Mouse (Mus musculus) embryonic stem cell, embryonic (primary cell): Measurements from ENCODE around the gene Tfip11.

Source experiments
- CTCF ChIA-PET, 4 experiments: fragments of 300-600 bp in 2 of 4; fragments of 350-600 bp in 2 of 4; sonication (Branson Sonifier 250); formaldehyde crosslinking; loops; one replicate each; lab custom pipeline; 2022; ENCODE audit warnings: inconsistent platforms in 2 of 4; lab: Charles Lee
- POLR2A ChIA-PET, 4 experiments: fragments of 300-600 bp in 2 of 4; fragments of 350-600 bp in 2 of 4; sonication (Branson Sonifier 250); formaldehyde crosslinking; loops; one replicate each; lab custom pipeline; 2022; ENCODE audit warnings: antibody characterized with exemption in 4 of 4, inconsistent platforms in 1 of 4; lab: Charles Lee

Gene Tfip11

DNA sequence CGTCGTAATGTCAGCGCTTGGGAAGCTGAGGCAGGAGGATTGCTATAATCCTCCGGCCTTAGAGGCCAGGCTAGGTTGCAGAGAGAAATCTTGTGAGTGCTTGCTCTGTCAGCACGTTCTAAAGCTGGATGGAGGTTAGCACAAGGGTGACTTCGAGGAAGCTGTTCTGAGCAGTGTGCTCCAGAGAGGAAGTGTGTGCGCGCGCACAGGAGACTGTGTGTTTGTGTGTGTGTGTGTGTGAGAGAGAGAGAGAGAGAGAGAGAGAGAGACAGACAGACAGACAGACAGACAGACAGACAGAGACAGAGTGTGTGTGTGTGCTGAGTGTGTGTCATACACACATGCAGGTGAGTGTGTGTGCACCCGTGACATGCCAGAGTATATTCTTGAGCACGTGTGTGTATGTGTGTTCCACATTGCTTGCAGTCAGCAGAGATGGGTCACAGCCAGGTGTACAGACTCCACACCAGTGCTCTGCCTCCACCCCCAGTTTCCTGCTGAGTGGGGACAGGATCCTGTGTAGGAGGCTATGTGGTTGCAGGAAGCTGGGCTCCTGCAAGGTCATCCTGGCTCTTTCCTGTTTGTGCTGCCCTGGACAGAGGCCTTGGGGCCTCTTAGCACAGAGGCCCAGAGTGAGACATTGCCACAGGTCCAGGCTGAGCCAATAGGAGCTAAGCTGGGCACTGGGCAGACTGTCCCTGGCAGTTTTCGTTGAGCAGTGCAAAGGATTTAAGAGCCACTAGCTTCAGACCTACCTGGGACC, 27.8 kb upstream of the Tfip11 start:
- POLR2A ChIA-PET, result interaction anchor here in 3 of 4 experiments (0.6 to 5.4 kb wide), 8 partner anchors 11 to 22 kb away, joined by 3 to 18 read pairs (median 4); partner anchors contain the start of gene Tpst2 (in 3 of the 3)
- CTCF ChIA-PET, result interaction anchor here in 1 of 4 experiments (1.0 kb wide), 1 partner anchor 10 kb away, joined by 3 read pairs; no protein-coding TSS in a partner anchor

- ChIA-PET CTCF (no interaction called here), POLR2A (interaction anchor here in 2 of 4 experiments (0.8 to 5.4 kb wide), 8 partner anchors 9 to 23 kb away, joined by 3 to 18 read pairs (median 4); partner anchors contain the start of gene Tpst2 (in 1 of the 2))
These were observed 26.8 kb upstream of the Tfip11 start for GRCm38 (mm10) chr5:112299399-112299798.

GRCm38 (mm10) chr5:112300112-112300511, 26.0 kb upstream of the Tfip11 start:
- POLR2A ChIA-PET, result interaction anchor here in 2 of 4 experiments (0.6 to 5.4 kb wide), 8 partner anchors 8 to 53 kb away, joined by 3 to 18 read pairs (median 6); partner anchors contain the start of gene Tpst2 (in 1 of the 2)
- CTCF ChIA-PET, result no interaction called here

DNA sequence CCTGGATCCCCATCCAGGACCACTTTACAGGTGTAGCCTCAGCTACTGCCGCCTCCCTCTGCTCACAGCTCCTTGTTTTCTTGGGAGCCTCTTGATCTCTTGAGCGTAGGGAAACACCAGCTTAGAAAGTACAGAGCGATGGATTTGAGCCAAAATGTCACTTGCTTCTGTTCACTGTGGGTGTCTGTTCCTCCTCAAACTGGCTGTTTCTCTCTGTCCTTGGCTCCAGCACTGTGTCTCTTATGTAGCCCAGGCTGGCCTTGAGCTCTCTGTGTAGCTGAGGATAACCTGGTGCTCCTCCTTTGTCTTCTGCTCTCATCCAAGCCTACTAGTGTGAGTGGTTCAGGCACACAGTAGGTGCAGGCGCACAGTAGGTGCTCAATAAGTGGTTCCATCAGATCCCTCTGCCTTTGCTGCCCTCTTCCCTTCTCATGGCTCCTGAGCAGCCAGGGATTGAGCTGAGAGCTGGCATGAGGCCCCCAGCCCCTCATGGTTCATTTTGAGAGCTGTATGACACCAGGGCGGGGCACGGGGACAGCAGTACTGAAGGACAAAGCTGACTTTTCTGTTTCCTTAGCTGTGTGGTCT, 25.3 kb upstream of the Tfip11 start:
- CTCF ChIA-PET, result interaction anchor here in 2 of 4 experiments (0.9 to 1.4 kb wide), 3 partner anchors 17 to 88 kb away, joined by 3 to 5 read pairs (median 3); no protein-coding TSS in a partner anchor

DNA sequence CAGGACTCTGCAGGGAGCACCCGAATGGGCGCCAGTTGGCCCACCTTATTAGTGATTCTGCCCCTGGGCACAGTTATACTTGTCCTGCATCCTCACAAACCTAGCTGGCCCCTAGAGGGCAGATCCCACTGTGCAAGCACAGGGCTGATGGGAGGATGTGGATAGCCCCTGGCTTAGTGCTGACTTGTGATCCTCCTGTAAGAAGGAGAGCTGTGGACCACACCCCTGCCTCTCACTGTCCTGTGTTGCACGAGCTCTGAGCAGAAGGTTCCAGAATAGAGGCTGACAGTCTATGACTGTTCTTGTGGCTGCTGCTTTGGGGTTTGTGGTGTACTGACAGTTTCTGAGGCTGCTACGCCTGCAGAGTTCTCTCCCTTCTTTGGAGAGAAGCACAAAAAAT, 24.5 kb upstream of the Tfip11 start:
- ChIA-PET POLR2A (interaction anchor here in 3 of 4 experiments (0.7 to 5.4 kb wide), 11 partner anchors 10 to 25 kb away, joined by 3 to 18 read pairs (median 3); partner anchors contain the start of gene Tpst2 (in 2 of the 3)), CTCF (interaction anchor here in 3 of 4 experiments (0.8 to 1.4 kb wide), 6 partner anchors 16 to 88 kb away, joined by 3 to 5 read pairs (median 3); partner anchors contain the start of gene Tpst2 (in 1 of the 3))

More for the DNA sequence above, 25.3 kb upstream of the Tfip11 start:
- POLR2A ChIA-PET, result interaction anchor here in 3 of 4 experiments (0.6 to 5.4 kb wide), 15 partner anchors 9 to 52 kb away, joined by 3 to 18 read pairs (median 3); partner anchors contain the start of gene Tpst2 (in 2 of the 3)

- CTCF ChIA-PET, result interaction anchor here (0.6 to 1.4 kb wide), 6 partner anchors 14 to 89 kb away, joined by 3 to 9 read pairs (median 3); partner anchors contain the start of gene Tpst2 (in 1 of the 4)
- POLR2A ChIA-PET, result interaction anchor here in 2 of 4 experiments (0.7 to 5.4 kb wide), 8 partner anchors 11 to 248 kb away, joined by 3 to 18 read pairs (median 7); partner anchors contain the start of gene Tpst2 (in 1 of the 2)
These were observed 23.8 kb upstream of the Tfip11 start for GRCm38 (mm10) chr5:112302310-112302709.

DNA sequence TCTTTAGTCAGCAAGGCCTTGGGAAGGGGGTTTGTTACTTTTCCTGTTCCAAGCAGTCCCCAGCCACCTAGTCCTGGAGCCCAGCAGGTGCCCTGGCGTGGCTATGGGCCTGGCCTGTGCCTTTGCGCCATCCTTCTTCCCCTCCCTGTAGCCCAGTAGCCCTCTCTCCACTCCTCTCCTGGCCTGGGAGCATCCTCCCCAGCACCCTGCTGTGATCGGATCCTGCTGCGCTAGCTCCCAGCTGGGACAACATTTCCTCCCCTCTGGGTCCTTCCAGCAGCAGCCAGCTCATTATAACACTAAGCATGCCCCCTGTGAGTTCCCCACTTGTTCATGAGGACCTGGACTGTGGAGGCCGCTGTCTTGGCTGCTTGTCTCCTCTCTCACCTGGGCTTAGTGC, 20.3 kb upstream of the Tfip11 start:
- ChIA-PET POLR2A (interaction anchor here in 2 of 4 experiments (0.6 to 1.7 kb wide), 4 partner anchors 14 to 1798 kb away, joined by 4 to 6 read pairs (median 4); no protein-coding TSS in a partner anchor), CTCF (interaction anchor here in 1 of 4 experiments (0.5 kb wide), 1 partner anchor 456 kb away, joined by 4 read pairs; no protein-coding TSS in a partner anchor)

- ChIA-PET CTCF (interaction anchor here in 2 of 4 experiments (0.5 to 2.7 kb wide), 2 partner anchors 69 to 73 kb away, joined by 4 to 6 read pairs; no protein-coding TSS in a partner anchor), POLR2A (interaction anchor here in 2 of 4 experiments (0.7 to 1.5 kb wide), 10 partner anchors 9 to 380 kb away, joined by 3 to 5 read pairs (median 3); no protein-coding TSS in a partner anchor)
These were observed 12.8 kb upstream of the Tfip11 start for GRCm38 (mm10) chr5:112313222-112313885.

DNA sequence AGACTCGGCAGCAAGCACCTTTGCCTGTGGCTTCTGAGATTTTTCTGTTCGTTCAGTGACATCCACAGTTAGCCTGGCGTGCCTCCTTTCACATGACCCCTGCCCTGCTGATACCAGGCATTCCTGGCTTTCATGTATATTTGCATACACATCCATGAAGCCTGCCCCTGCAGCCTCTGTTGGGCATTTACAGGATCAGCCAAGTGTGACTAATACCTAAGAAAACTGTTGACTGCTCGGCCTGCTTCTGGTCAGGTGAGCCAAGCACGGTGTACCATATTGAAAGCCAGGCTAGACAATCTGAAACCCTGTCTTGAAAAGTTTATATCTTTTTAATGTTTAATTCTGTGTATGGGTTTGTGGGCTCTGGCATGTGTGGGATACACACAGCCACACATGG, 9.7 kb upstream of the Tfip11 start:
- CTCF ChIA-PET, result interaction anchor here in 1 of 4 experiments (0.6 kb wide), 1 partner anchor 88 kb away, joined by 5 read pairs; no protein-coding TSS in a partner anchor
- POLR2A ChIA-PET, result interaction anchor here in 1 of 4 experiments (0.9 to 1.4 kb wide), 5 partner anchors 15 to 104 kb away, joined by 3 to 4 read pairs (median 3); no protein-coding TSS in a partner anchor

- ChIA-PET POLR2A (interaction anchor here in 2 of 4 experiments (0.8 to 1.5 kb wide), 8 partner anchors 9 to 104 kb away, joined by 3 to 4 read pairs (median 3); partner anchors contain the start of gene Tfip11 (in 1 of the 2)), CTCF (interaction anchor here in 2 of 4 experiments (0.6 to 0.8 kb wide), 2 partner anchors 16 to 89 kb away, joined by 3 to 5 read pairs; no protein-coding TSS in a partner anchor)
These were observed 8.8 kb upstream of the Tfip11 start for GRCm38 (mm10) chr5:112317328-112317727.

GRCm38 (mm10) chr5:112319343-112319742, 6.8 kb upstream of the Tfip11 start:
- POLR2A ChIA-PET, result interaction anchor here in 2 of 4 experiments (0.8 to 2.6 kb wide), 20 partner anchors 10 to 106 kb away, joined by 3 to 19 read pairs (median 4); partner anchors contain the start of gene Tpst2 (in 2 of the 2)
- CTCF ChIA-PET, result interaction anchor here in 1 of 4 experiments (1.1 to 1.4 kb wide), 2 partner anchors 11 to 16 kb away, joined by 3 read pairs; no protein-coding TSS in a partner anchor

DNA sequence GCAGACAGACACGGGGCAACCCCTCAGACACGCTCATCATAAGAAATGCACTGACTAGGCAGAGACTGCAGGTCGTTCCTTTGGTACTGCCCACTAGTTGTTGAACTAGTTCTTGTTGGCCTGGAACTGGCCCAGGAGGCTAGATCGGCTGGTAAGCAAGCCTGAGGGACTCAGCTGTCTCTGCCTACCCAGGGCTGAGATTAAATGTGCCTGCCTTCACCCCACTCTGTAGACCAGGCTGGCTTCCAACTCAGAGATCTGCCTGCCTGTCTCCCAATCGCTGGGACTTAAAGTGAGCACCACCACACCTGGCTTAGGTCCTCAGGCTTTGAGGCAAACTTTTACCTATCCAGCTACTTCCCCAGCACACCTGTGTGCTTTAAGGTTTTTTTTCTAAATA, 5.8 kb upstream of the Tfip11 start:
- CTCF ChIA-PET, result interaction anchor here in 3 of 4 experiments (1.1 to 1.4 kb wide), 3 partner anchors 12 to 80 kb away, joined by 3 to 6 read pairs (median 3); no protein-coding TSS in a partner anchor

DNA sequence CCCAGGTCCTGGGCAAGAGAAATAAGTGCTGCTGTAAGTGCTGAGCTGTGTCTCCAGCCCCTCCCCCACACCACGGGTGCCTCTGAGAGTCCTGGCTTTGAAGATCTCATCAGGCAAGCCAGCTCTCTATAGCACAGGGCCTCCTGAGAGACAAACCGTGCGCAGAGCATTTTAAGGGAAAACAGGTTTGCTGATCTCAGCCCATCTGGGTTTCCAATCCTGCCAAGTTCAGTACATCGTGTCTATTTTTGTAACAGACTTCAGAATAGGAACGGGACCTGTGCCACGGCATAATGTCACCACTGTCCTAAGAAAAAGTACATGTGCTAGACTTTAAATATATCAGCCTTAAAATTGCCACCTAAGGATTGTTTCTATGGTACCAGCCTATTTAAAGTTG, 5.2 kb upstream of the Tfip11 start:
- CTCF ChIA-PET, result interaction anchor here (0.6 to 1.2 kb wide), 4 partner anchors 13 to 844 kb away, joined by 3 to 6 read pairs (median 3); no protein-coding TSS in a partner anchor
- POLR2A ChIA-PET, result interaction anchor here in 2 of 4 experiments (0.6 to 2.6 kb wide), 3 partner anchors 39 to 44 kb away, joined by 3 to 19 read pairs (median 4); partner anchors contain the start of gene Tpst2 (in 1 of the 2)

More for the DNA sequence above, 5.8 kb upstream of the Tfip11 start:
- POLR2A ChIA-PET, result interaction anchor here in 2 of 4 experiments (0.9 to 2.6 kb wide), 9 partner anchors 16 to 44 kb away, joined by 3 to 19 read pairs (median 5); partner anchors contain the start of gene Tpst2 (in 2 of the 2)

DNA sequence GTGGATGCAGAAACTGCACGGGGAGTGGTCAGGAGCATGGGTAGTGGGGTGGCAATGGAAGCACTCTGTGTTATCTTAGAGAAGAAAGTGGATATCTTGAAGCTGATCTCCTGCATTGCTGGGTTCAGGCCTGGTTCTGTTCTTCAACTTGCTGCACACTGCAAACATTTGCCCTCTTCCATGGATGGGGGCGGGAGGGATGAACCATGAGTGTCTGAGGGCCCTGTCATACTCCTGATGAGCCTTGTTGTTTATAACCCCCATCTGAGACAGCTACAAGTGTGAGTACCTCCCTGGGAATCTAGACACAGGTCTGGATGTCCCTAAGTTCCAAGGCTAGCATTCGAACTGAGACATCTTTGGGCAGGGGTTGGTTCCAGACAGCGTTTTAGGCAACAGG, 4.8 kb upstream of the Tfip11 start:
- POLR2A ChIA-PET, result interaction anchor here in 2 of 4 experiments (0.6 to 2.6 kb wide), 3 partner anchors 39 to 45 kb away, joined by 3 to 19 read pairs (median 4); partner anchors contain the start of gene Tpst2 (in 1 of the 2)

GRCm38 (mm10) chr5:112323246-112323645, 2.9 kb upstream of the Tfip11 start:
- ChIA-PET CTCF (no interaction called here), POLR2A (interaction anchor here in 2 of 4 experiments (0.5 to 0.8 kb wide), 2 partner anchors 15 to 60 kb away, joined by 3 read pairs; no protein-coding TSS in a partner anchor)

More for the DNA sequence above, 4.8 kb upstream of the Tfip11 start:
- CTCF ChIA-PET, result interaction anchor here in 3 of 4 experiments (0.6 to 1.2 kb wide), 3 partner anchors 81 to 844 kb away, joined by 3 to 6 read pairs (median 3); no protein-coding TSS in a partner anchor
